Mouse (Mus musculus) cerebellum, postnatal 10 days (tissue): ENCODE measurements around the gene Mad2l1bp.

Experiments used
- DNase-seq, 2 experiments: peaks; one replicate each; pipeline ENCODE4 v3.0.0; 2021; ENCODE audit warnings: mixed read lengths in 2 of 2

The Mad2l1bp gene

GRCm38 (mm10) chr17:46152847-46153782, at the start of gene Mad2l1bp:
Gene Mad2l1bp, minus strand, starts transcription at chr17:46153553.
- peak; percentile 91 to 93 for DNase-seq

- DNase-seq = no peak
Observed at GRCm38 (mm10) chr17:46203078-46203477, 49.7 kb upstream of the Mad2l1bp start.

GRCm38 (mm10) chr17:46202421-46203071, 49.2 kb upstream of the Mad2l1bp start, which contains the start of the genes Polh and Xpo5:
Gene Polh, minus strand, starts transcription at chr17:46202645.
Gene Xpo5, plus strand, starts transcription at chr17:46202782.
- DNase-seq = peak; percentile 96 to 97

GRCm38 (mm10) chr17:46201151-46201550, 47.8 kb upstream of the Mad2l1bp start:
- no peak for DNase-seq

GRCm38 (mm10) chr17:46188829-46189228, 35.5 kb upstream of the Mad2l1bp start:
- DNase-seq = no peak

GRCm38 (mm10) chr17:46182273-46182672, 28.9 kb upstream of the Mad2l1bp start:
- DNase-seq = peak in 1 of 2 experiments; percentile 39

GRCm38 (mm10) chr17:46170538-46170937, 17.2 kb upstream of the Mad2l1bp start:
- peak; percentile 57 to 71 for DNase-seq

GRCm38 (mm10) chr17:46168768-46169167, 15.4 kb upstream of the Mad2l1bp start:
- DNase-seq = no peak

GRCm38 (mm10) chr17:46168318-46168717, 15.0 kb upstream of the Mad2l1bp start:
- peak in 1 of 2 experiments; percentile 15 for DNase-seq

- peak; percentile 53 to 64 for DNase-seq
Observed at GRCm38 (mm10) chr17:46167014-46167413, 13.7 kb upstream of the Mad2l1bp start.

- DNase-seq = peak; percentile 72 to 75
Observed at GRCm38 (mm10) chr17:46166270-46166669, 12.9 kb upstream of the Mad2l1bp start.

- DNase-seq = peak in 1 of 2 experiments; percentile 17
Observed at GRCm38 (mm10) chr17:46165460-46165859, 12.1 kb upstream of the Mad2l1bp start.

- no peak for DNase-seq
Observed at GRCm38 (mm10) chr17:46164791-46165190, 11.4 kb upstream of the Mad2l1bp start.

- DNase-seq = no peak
Observed at GRCm38 (mm10) chr17:46164301-46164700, 10.9 kb upstream of the Mad2l1bp start.

GRCm38 (mm10) chr17:46162951-46163421, 9.6 kb upstream of the Mad2l1bp start:
- DNase-seq = peak; percentile 68

GRCm38 (mm10) chr17:46162551-46162950, 9.2 kb upstream of the Mad2l1bp start:
- peak in 1 of 2 experiments; percentile 17 for DNase-seq

GRCm38 (mm10) chr17:46161710-46162109, 8.4 kb upstream of the Mad2l1bp start:
- no peak for DNase-seq

- no peak for DNase-seq
Observed at GRCm38 (mm10) chr17:46161179-46161578, 7.8 kb upstream of the Mad2l1bp start.

- DNase-seq = peak; percentile 97 to 98
Observed at GRCm38 (mm10) chr17:46160686-46161085, 7.3 kb upstream of the Mad2l1bp start, which contains the start of gene Gtpbp2. Gene Gtpbp2, plus strand, starts transcription at chr17:46161032.

- peak; percentile 90 to 91 for DNase-seq
Observed at GRCm38 (mm10) chr17:46160090-46160662, 6.8 kb upstream of the Mad2l1bp start.

GRCm38 (mm10) chr17:46159236-46159635, 5.9 kb upstream of the Mad2l1bp start:
- no peak for DNase-seq

- DNase-seq = no peak
Observed at GRCm38 (mm10) chr17:46157131-46157530, 3.8 kb upstream of the Mad2l1bp start.

GRCm38 (mm10) chr17:46156680-46157079, 3.3 kb upstream of the Mad2l1bp start:
- DNase-seq = no peak
